In genomic region chr1:90875961-90876360, GRCm38 (mm10) we compare ENCODE assay signal across 28 mouse cellular contexts. TPM values are rescaled to one million over a fixed set of nuclear protein-coding genes. Genes with fewer than 3 reads are reported as not detected.
DNase-seq lines count a peak whose midpoint lies in the region; ATAC-seq and TF ChIP-seq lines count a peak whose summit lies in the region.
"Had no signal": no experiment of that assay in that cellular context is flagged by ENCODE, and none has a peak within 500 bp of the region (broad histone marks: within the 10 kb centered on the region; RNA-seq: fewer than 3 reads in every experiment).

No protein-coding gene starts in this region.

- H3K36me3 ChIP-seq in embryonic facial prominence, embryonic 13.5 days, result no peaks in the 10 kb centered on the region
- H3K36me3 ChIP-seq in lung, postnatal 0 days (ENCODE audit: insufficient read depth, low read length), result no peaks in the 10 kb centered on the region
- H3K36me3 ChIP-seq: heart, embryonic 13.5 days; hindbrain, embryonic 10.5 days; hindbrain, embryonic 15.5 days; limb, embryonic 15.5 days; liver, embryonic 13.5 days; midbrain, embryonic 13.5 days; neural tube, embryonic 13.5 days had no signal

- WGBS in embryonic facial prominence, embryonic 13.5 days, result 26% methylated on average over 2 of the region's 2 CpGs
- 15% methylated on average over 2 of the region's 2 CpGs for WGBS in lung, postnatal 0 days

- no peak for ATAC-seq in embryonic facial prominence, embryonic 13.5 days (ENCODE audit: insufficient number of reproducible peaks, insufficient read depth, low FRiP score, low TSS enrichment, low read depth)
- ATAC-seq in lung, postnatal 0 days, result peak; percentile 56
- ATAC-seq: forebrain, embryonic 16.5 days; inflammation-experienced regulatory T-cells, adult 6 months; midbrain, embryonic 13.5 days had no signal

- TF ChIP-seq EP300 in lung, postnatal 0 days (IDR thresholded peaks at IDR 0.05), result no peak; the same call in none of the 2 replicates

- H3K4me2 ChIP-seq in embryonic facial prominence, embryonic 13.5 days, result no peak overlapping the region
- H3K4me2 ChIP-seq in lung, postnatal 0 days (replicated peaks; ENCODE audit: low read depth, low read length), result no peak overlapping the region
- H3K4me2 ChIP-seq: heart, embryonic 13.5 days; hindbrain, embryonic 15.5 days; limb, embryonic 15.5 days; liver, embryonic 13.5 days; midbrain, embryonic 13.5 days; neural tube, embryonic 13.5 days had no signal

- H3K4me1 ChIP-seq in embryonic facial prominence, embryonic 13.5 days, result peaks cover 4% of the 10 kb centered on the region; the same call in 1 of the 2 replicates
- H3K4me1 ChIP-seq in lung, postnatal 0 days (ENCODE audit: insufficient read depth, low read depth, low read length), result peaks cover 5% of the 10 kb centered on the region; the same call in 1 of the 2 replicates
- H3K4me1 ChIP-seq: heart, embryonic 13.5 days; hindbrain, embryonic 10.5 days; hindbrain, embryonic 15.5 days; liver, embryonic 13.5 days; megakaryocyte, embryonic 14.5 days; midbrain, embryonic 13.5 days; neural tube, embryonic 13.5 days had no signal

- DNase-seq in testis, postnatal 14 days (ENCODE audit: low spot score), result peak; percentile 63
- no peak for DNase-seq in testis, postnatal 10 days (ENCODE audit: low spot score)
- DNase-seq in lung, postnatal 0 days (ENCODE audit: low spot score), result peak; percentile 87
- DNase-seq in cerebellum, postnatal 4 days (ENCODE audit: low spot score in 2 of 2), result no peak
- no peak for DNase-seq in adrenal gland, adult 18-20 months (ENCODE audit: low spot score in 2 of 2)
- DNase-seq in cerebellum, postnatal 36 days, result no peak
- DNase-seq: adrenal gland, adult 8-10 months; B cell, adult 2 months; cerebellum, adult 9-10 months; gastrocnemius, postnatal 36 days; heart, postnatal 10 days; kidney, adult 11 months; kidney, postnatal 25 days; liver, embryonic 13.5 days; right cerebral cortex, postnatal 4 days; thymus, postnatal 25 days had no signal

- 0 out of 2 replicates have a peak overlapping the region, but pooled peaks have one; percentile 11 for H3K27ac ChIP-seq in embryonic facial prominence, embryonic 13.5 days
- peak overlapping the region; percentile 69 for H3K27ac ChIP-seq in lung, postnatal 0 days (ENCODE audit: low read length)
- H3K27ac ChIP-seq: gastrocnemius, adult 2 months; heart, embryonic 13.5 days; hindbrain, embryonic 15.5 days; limb, embryonic 15.5 days; liver, embryonic 13.5 days; midbrain, embryonic 13.5 days; neural tube, embryonic 13.5 days had no signal

- no peaks in the 10 kb centered on the region; the same call in 1 of the 2 replicates for H3K27me3 ChIP-seq in embryonic facial prominence, embryonic 13.5 days
- H3K27me3 ChIP-seq in lung, postnatal 0 days (replicated peaks; ENCODE audit: insufficient read depth, low read length), result no peaks in the 10 kb centered on the region
- H3K27me3 ChIP-seq: hindbrain, embryonic 15.5 days; limb, embryonic 15.5 days; liver, embryonic 13.5 days; midbrain, embryonic 13.5 days; neural tube, embryonic 13.5 days had no signal

- no peak overlapping the region for H3K4me3 ChIP-seq in embryonic facial prominence, embryonic 13.5 days
- H3K4me3 ChIP-seq in lung, postnatal 0 days (ENCODE audit: low read depth, low read length), result no peak overlapping the region
- H3K4me3 ChIP-seq: gastrocnemius, adult 2 months; heart, embryonic 13.5 days; hindbrain, embryonic 10.5 days; hindbrain, embryonic 15.5 days; limb, embryonic 15.5 days; liver, embryonic 13.5 days; megakaryocyte, embryonic 14.5 days; midbrain, embryonic 13.5 days; neural tube, embryonic 13.5 days had no signal

- TF ChIP-seq CTCF in lung, postnatal 0 days (IDR thresholded peaks at IDR 0.05), result no peak

- no peak overlapping the region for H3K9ac ChIP-seq in embryonic facial prominence, embryonic 13.5 days
- no peak overlapping the region for H3K9ac ChIP-seq in lung, postnatal 0 days (replicated peaks; ENCODE audit: low read depth)
- H3K9ac ChIP-seq: heart, embryonic 13.5 days; hindbrain, embryonic 15.5 days; limb, embryonic 15.5 days; liver, embryonic 13.5 days; midbrain, embryonic 13.5 days; neural tube, embryonic 13.5 days had no signal

- peaks cover 8% of the 10 kb centered on the region; the same call in 1 of the 2 replicates for H3K9me3 ChIP-seq in embryonic facial prominence, embryonic 13.5 days
- H3K9me3 ChIP-seq in lung, postnatal 0 days (ENCODE audit: low read length), result no peaks in the 10 kb centered on the region
- H3K9me3 ChIP-seq: hindbrain, embryonic 15.5 days; limb, embryonic 15.5 days; midbrain, embryonic 13.5 days; neural tube, embryonic 13.5 days had no signal

RNA-seq across cellular contexts. Expression of gene Col6a3, which starts 32.2 kb away (rescaled TPM):
- polyA plus RNA-seq in embryonic facial prominence, embryonic 13.5 days (2015; fragmentation: Nextera tagmentation; extraction: Ambion mirVana), result 108 and 136 TPM in 2 replicates
- 62.4 and 62.8 TPM in 2 replicates for polyA plus RNA-seq in lung, postnatal 0 days (2015; fragmentation: Nextera tagmentation; extraction: Ambion mirVana)
- total RNA-seq in adrenal gland, adult 18-20 months (2021), result 10 to 100 TPM; 13.6 to 21.0 TPM
- total RNA-seq: common myeloid progenitor, adult 5-6 weeks had no signal

RNA-seq across cellular contexts. Expression of gene Mlph, which starts 38.9 kb away (rescaled TPM):
- 0.60 and 0.65 TPM in 2 replicates for polyA plus RNA-seq in embryonic facial prominence, embryonic 13.5 days (2015; fragmentation: Nextera tagmentation; extraction: Ambion mirVana)
- 2.4 and 2.7 TPM in 2 replicates for polyA plus RNA-seq in lung, postnatal 0 days (2015; fragmentation: Nextera tagmentation; extraction: Ambion mirVana)
- total RNA-seq in adrenal gland, adult 18-20 months (2021), result 1 to 10 TPM; 3.9 to 4.9 TPM
- polyA plus RNA-seq: inflammation-experienced regulatory T-cells, adult 6 months had no signal

Comparison
In these comparisons a context has a peak if more than half of its experiments do, and no peak if none do; other contexts are left out.
1. DNase-seq: peak in testis, postnatal 14 days (single experiment) and lung, postnatal 0 days (single experiment); none in testis, postnatal 10 days (single experiment), cerebellum, postnatal 4 days (0 of 2), adrenal gland, adult 18-20 months (0 of 2) and cerebellum, postnatal 36 days (0 of 2).